Mouse (Mus musculus) common myeloid progenitor, adult 5-6 weeks (primary cell): ENCODE measurements at regions not wholly inside any gene's neighbourhood (a gene's known extent, or its start where the extent isn't known, plus 50 kb on each side); places are given as distances from the start of the nearest gene placed in this dataset.

ENCODE experiments used
- ATAC-seq: replicated peaks from 2 replicates; pipeline ENCODE4 v1.8.0; 2016; ENCODE audit warnings: low read depth, mild to moderate bottlenecking, moderate TSS enrichment, inconsistent platforms; ENCODE audit not compliant: poor library complexity, severe bottlenecking

DNA sequence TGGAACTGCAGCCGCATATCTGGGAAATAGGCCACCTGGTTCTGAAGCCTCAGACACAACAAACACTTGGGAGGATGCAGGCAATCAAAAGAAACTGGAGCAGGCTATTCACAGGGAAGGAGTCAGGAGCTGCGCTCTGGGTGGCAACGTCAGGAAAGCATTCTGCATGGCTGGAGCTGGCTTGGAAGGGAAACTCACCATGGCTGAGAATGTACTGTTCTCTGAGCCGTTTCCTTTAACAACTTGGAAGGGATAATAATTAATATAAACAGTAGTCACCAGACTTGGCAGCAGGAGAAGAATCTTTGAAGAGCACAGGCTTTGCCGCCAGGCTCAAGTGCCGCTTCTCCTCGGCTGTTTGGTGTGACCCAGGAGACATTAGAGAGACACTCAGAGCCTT lies 434.5 kb downstream of the Tns3 start:
- ATAC-seq, result no peak

DNA sequence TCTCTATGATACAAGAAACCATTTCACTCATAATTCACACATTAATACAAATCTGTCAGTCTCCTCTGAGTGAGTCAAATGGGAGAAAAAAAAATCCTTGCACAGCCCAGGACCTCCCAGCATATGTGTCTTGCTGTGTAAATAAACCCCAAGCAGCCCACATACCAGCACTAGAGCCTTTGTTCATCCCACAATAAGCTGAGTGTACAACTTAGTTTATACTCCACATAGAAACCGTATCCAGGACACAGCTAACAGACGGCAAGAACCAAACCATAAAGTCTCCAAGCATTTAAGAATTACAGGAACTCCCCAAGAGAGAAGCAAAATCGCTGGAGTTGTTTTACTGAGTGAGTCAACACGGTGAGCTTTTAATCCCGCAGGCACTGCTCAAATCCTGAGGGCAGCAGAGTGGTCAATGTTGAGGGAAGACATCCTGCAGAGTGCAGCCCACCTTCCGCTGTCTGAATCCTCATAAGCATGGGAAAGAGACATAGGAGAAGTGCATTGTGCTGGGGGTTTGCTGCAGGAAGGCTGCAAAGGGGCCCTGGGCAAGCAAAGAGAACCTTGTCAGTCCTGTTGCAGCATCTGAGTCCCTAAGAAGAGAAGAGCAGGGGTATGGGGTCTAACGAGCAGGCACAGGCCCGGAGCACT lies 436.4 kb downstream of the Tns3 start:
- no peak for ATAC-seq

DNA sequence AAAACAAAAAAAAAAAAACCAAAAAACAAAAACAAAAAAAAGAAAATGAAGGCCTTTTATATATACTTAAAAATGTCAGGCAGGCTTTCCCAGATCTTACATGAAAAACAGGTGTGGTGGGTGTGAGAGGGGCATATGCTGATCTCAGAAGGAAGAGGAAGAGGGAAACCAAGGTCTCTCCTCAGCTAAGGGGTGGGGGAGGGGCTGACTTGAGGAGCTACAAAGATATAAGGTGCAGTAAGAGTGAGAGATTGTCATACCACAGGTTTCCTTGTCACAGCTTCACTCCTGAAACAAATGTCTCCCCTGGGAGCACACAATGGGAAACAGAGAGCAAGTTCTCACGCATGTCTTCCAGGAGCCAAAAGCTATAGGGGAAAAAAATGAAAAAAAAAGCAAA lies 440.0 kb downstream of the Tns3 start:
- no peak for ATAC-seq

DNA sequence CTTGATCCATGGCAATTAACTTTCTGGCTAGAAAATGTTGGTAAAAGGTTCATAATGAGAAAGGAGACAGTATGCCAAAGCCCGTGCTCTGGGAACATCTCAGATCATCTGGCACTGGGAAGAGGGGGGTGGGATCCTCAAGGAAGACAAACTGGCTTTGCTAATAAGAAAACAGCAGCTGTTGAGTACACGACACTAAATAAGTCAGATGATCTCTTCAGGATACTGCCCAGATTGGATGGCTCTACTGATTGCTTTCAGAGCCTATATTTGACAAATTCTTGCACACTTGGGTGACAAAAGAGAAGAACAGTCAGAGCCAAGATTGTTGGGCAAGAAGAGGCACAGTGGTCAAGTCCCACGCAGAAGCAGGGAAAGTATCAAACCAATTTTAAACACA lies 443.7 kb downstream of the Tns3 start:
- no peak for ATAC-seq

DNA sequence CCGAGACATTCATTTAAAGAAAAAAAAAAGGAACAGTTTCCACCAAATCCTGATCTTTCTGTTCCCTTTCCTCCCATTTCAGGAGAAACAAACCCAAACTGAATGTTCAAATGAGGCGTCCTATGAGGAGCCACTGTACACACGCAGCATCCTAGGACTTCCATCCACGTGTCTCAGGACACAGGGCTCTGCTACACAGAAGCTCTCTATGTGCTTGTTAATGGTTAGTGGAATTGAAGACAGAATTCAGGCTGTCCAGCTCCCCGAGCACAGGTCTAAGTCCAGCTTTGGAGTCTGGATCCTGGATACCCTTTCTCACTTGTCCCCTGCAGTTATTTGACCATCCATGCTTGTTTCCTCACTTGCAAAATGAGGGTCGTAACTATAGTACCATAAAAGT lies 444.4 kb downstream of the Tns3 start:
- ATAC-seq, result no peak

DNA sequence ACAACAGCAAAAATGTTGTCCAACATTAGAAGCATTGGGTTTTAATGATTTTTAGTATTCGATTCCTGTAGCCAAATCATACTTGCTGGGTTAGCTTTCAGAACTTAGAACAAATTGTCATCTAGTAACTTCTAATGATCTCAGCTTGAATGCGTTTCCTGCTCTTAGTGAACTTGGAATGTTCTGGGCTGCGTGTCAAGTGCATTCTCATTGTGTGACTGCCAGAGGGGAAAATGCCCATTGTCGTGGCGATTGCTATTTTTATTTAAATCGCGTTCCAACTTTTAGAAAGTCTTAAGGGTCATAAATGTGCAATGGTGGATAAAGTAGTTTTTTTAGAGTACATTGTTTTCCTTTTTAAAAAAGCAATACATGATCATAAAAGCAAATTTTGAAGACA lies 448.7 kb downstream of the Tns3 start:
- no peak for ATAC-seq

DNA sequence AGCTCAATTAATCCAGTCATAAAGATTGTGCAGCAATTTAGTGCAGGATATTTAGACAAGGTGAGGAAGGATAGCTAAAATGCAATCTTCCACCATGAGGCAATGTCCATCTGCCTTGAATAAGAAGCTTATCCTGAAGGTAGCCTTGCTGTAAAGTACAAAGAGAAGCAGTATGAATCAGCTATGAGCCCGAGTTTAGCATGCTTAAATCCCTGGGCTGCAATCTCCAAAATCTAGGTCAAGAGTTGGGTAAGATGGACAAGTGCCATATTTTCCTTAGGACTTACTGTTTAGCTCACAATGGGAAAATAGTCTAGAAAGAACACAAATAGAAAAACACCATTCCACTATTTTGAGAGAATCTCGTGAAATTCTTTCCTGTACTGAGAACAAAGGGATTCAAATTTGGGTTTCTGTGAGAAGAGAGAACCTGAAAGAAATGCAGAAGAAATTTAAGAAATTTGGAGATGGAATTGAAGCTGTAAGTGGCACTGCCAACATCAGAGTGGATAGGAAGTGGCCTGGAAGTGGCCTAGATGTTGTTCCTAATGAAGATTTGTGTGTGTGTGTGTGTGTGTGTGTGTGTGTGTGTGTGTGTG lies 449.9 kb downstream of the Tns3 start:
- ATAC-seq, result no peak

DNA sequence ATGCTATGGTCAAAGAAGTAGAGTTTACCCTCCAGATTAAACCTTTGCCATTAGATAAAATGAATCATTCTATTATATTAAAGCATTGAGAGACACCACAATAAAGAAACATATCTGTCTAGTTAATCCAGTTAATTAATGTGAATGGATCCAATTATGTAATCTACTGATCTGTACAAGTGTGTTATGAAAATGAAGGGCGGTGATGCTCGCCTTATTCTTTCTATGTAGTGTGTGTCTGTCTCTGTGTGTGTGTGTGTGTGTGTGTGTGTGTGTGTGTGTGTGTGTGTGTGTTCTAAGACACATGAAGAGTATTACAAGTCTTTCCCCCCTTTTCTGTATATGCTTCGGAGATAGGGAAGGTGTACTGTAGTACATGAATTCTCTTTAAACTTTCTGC lies 451.2 kb downstream of the Tns3 start:
- no peak for ATAC-seq

DNA sequence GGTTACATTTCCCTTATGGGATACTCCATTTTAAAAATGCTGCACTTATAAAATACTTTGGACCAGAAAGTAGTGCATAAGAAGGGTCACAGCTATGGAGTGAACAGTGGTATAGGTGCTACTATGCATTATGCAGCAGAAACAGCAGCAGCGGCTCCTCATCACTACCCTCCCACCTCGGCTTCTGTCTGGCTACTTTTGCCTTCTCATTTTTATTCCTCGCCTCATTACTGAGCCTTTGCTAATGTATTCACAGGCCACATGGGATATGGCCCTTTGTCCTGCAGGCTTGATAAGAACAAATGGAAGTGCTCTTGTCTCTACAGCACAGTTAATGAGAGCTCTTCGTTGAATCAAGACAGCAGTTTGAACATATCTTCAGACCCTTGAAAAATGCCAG lies 451.6 kb downstream of the Tns3 start:
- no peak for ATAC-seq

DNA sequence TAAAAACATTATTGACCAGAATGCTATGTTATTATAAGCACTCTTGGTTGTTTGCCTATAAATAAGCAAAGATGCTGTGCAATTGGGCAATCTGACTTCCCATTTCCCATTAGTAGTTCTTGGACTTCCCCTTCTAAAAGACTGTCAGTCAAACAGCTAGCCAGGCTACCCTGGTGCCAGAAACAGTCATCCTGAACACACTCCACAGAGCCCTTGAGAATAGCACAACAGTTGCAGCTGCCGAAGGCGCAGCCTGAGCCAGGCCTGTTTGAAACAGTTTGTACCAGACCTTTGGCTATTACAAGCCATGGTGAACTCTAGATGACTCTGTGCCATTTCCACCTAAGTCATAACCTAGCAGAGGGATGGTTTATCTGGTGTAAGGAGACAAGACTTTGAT lies 455.3 kb downstream of the Tns3 start:
- no peak for ATAC-seq

DNA sequence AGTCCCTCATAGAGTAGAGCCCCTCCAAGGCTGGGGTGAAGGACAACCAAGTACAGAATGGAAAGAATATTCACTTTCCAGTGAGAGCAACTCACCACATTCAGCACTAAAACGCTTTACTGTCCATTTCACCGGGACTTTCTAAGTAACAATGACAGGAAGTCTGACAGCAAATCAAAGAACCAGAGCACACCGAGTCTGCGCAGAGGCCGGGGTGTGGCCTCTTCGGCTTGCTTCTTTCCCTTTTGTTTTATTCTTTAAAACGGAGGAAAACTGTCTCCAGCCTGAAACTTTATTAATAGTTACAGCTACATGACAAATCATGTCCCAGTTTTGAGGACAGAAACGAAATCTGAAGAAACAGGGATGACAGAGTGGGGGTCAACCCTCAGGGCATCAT lies 465.0 kb downstream of the Tns3 start:
- ATAC-seq, result no peak
